Mouse (Mus musculus): ENCODE data around the gene Exosc8.

DNA sequence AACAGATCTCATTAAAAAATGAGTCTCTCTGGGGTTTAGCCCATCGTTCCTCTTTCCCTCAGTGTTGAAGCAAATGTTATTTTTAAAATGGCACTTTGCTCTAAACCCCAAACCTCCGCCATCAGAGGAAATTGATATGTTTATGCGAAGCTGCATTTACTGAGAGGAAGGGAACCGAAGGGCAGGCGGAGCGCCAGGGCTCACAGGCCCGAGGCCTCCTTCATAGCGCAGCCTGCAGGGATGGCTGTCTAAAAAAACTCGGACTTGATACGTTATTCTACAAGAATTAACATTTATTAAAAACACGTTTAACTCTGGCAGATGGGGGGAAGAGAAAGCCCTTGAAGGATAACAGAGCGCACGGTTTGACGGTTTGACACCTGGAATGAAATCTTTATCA, 30.8 kb upstream of the Exosc8 start:
- TF ChIP-seq REST (IDR thresholded peaks at IDR 0.05; ENCODE audit: insufficient read depth, insufficient read length) (no peak), USF1 (IDR thresholded peaks at IDR 0.05; ENCODE audit: low read depth) (no peak), MYOD1 (IDR thresholded peaks at IDR 0.05; ENCODE audit: control insufficient read depth in 1 of 3, insufficient read length in 2 of 3, low read depth in 2 of 3) (no peak), POLR2A (IDR thresholded peaks at IDR 0.05; ENCODE audit: insufficient read length, low read depth) (no peak), MYOG (IDR thresholded peaks at IDR 0.05; ENCODE audit: control insufficient read depth in 1 of 3, insufficient read depth in 1 of 3, insufficient read length in 2 of 3, low read depth in 2 of 3) (no peak), MAX (IDR thresholded peaks at IDR 0.05; ENCODE audit: low read depth) (no peak), TCF3 (IDR thresholded peaks at IDR 0.05; ENCODE audit: insufficient read length, low read depth) (no peak)
